Mouse (Mus musculus) liver, embryonic 18 days (tissue): ENCODE data around the gene Olfr172. TPM values are rescaled to one million over a fixed set of nuclear protein-coding genes. Genes with fewer than 3 reads are reported as not detected.

Source experiments
- polyA plus RNA-seq: library from polyadenylated mRNA; depleted of rRNA; stranded (reverse); fragments of >200 nt; gene quantifications from 2 replicates; pipeline ENCODE4 v1.2.3, GENCODE M21; 2012; rRNA removed

Olfr172 gene
- polyA plus RNA-seq: not detected in 2 replicates

DNA sequence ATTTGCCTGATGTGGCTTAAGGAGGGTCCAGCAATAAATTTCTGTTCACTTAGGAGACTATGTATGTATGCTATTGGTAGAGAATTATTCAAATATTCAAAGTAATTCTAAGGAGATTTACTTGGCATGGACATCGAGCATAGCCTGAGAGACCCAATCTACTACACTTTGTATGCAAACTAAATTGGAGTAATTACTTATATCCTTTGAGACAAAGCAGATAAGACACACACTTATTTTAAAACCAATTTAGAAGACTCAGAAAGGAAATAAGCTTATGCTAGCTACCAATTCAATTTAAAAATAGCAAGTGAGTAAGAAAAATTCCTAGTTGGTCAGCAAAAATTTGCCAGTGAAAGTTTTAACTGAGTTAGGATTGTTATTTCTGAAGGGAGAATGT is at the start of gene Olfr172:
Olfr172 (minus strand) TSS at position 101 of the 400 bp plus-strand sequence.

DNA sequence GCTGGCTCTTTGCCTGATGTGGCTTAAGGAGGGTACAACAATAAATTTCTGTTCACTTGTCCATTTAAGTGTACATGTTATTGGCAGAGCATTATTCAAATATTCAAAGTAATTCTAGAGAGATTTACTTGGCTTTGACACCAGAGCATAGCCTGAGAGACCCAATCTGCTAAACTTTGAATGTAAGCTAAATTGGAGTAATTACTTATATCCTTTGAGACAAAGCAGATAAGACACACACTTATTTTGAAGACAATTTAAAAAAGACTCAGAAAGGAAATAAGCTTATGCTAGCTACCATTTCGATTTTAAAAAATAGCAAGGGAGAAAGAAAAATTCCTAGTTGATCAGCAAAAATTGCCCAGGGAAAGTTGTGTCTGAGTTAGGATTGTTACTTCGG is 37.2 kb upstream of the Olfr172 start, which contains the start of gene Olfr173:
Olfr173 (minus strand) TSS at position 101 of the 400 bp plus-strand sequence.

DNA sequence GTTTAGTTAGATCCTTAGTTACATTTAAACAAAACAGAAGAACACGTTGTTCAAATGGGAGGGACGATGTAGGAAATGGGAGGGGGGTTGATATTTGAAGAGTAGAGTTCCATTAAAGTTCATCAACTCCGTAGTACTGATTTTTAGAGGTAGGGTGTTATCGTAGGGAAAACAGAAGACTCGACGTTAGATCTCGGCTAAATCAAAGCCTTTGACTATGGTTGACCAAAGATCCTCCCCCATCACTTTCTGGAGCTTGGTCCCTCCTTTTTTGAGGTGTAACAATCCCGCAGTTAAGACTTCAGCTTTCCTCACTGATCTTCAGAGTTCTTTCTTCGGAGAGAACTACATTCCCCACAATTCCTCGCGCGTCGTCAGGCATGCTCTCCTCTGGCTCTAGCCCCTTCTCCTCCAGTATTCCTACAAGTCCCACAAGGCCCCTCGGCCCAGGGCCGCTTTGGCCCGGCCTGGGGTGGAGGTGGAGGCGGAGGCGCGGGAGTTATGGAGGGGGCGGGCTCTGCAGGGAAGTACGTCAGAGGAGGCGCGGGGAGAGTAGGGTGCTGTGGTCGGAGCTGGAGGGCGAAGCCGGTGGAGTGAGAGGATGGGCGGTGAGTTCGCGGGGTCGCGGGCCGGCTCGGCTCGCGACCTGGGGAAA is 35.4 kb downstream of the Olfr172 start, which contains the start of gene Cldnd1:
Cldnd1 (plus strand) TSS at position 434 of the 655 bp plus-strand sequence.

DNA sequence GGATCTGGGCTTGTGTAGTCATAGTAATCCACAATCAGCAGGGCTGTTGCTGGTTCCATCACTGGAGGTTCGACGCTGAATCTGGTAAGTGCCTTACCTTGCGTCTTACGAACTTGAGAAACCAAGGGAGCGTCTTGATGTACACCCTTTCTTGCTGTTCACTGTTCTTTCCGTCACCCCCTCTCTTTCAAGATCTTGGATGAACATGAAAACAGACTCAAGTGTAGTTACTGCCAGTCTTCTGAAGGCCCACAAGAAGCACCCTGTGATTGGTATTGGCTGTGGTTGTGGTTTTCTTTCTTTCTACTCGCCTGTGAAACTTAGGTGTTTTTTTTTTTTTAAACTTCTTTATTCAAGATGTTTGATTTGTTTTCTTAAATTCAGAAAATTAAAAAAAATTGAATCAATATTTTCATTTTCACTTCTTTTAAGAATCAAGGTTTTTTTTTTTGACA is 44.3 kb downstream of the Olfr172 start, which contains the start of gene Gpr15:
Gpr15 (minus strand) TSS at position 405 of the 455 bp plus-strand sequence.

Other genes starting within 250 kb of the Olfr172 start
- 6.7 and 7.3 TPM in 2 replicates for gene St3gal6, start 238.9 kb downstream of the Olfr172 start, polyA plus RNA-seq
- not detected in 2 replicates for gene Gm813, start 146.2 kb downstream of the Olfr172 start, polyA plus RNA-seq
- not detected in 2 replicates for gene E330017A01Rik, start 124.4 kb downstream of the Olfr172 start, polyA plus RNA-seq
- gene Cpox, start 92.9 kb downstream of the Olfr172 start, polyA plus RNA-seq: 157 and 174 TPM in 2 replicates
- gene Gpr15, start 44.1 kb downstream of the Olfr172 start, polyA plus RNA-seq: 0.14 and 0.16 TPM in 2 replicates
- 16.7 and 17.5 TPM in 2 replicates for gene Cldnd1, start 35.3 kb downstream of the Olfr172 start, polyA plus RNA-seq
- not detected in 2 replicates for gene Olfr173, start 37.1 kb upstream of the Olfr172 start, polyA plus RNA-seq
- gene Olfr175-ps1, start 63.6 kb upstream of the Olfr172 start, polyA plus RNA-seq: not detected in 2 replicates
- gene Olfr177, start 111.6 kb upstream of the Olfr172 start, polyA plus RNA-seq: not detected in 2 replicates
- not detected in 2 replicates for gene Olfr178, start 128.9 kb upstream of the Olfr172 start, polyA plus RNA-seq
- gene Olfr181, start 165.6 kb upstream of the Olfr172 start, polyA plus RNA-seq: not detected in 2 replicates
- gene Olfr180, start 166.2 kb upstream of the Olfr172 start, polyA plus RNA-seq: not detected in 2 replicates
- not detected in 2 replicates for gene Olfr183, start 232.2 kb upstream of the Olfr172 start, polyA plus RNA-seq